Mouse (Mus musculus): Measurements from ENCODE around the gene Malrd1. TPM values are rescaled to one million over a fixed set of nuclear protein-coding genes. Genes with fewer than 3 reads are reported as not detected.

The Malrd1 gene
- polyA plus RNA-seq, 1 experiment from 2014 or later: not detected

- Histone ChIP-seq H3K9me3 (replicated peaks) (no peaks in the 10 kb centered on the region), H3K27ac (no peak overlapping the region), H3K4me1 (replicated peaks) (no peaks in the 10 kb centered on the region), H3K4me3 (no peak overlapping the region), H3K9ac (no peak overlapping the region), H3K4me2 (no peak overlapping the region), H3K36me3 (no peaks in the 10 kb centered on the region), H3K27me3 (no peaks in the 10 kb centered on the region)
- ATAC-seq (replicated peaks; ENCODE audit: insufficient number of reproducible peaks, insufficient read depth, low FRiP score, low read depth): no peak
- WGBS: 64% methylated on average over 2 of the region's 2 CpGs
Observed at GRCm38 (mm10) chr2:16210016-16210415, 683.7 kb downstream of the Malrd1 start.

- no peak overlapping the region for H3K4me2 ChIP-seq
- H3K9ac ChIP-seq: no peak overlapping the region
- no peak for ATAC-seq (replicated peaks; ENCODE audit: insufficient number of reproducible peaks, insufficient read depth, low FRiP score, low read depth)
- H3K9me3 ChIP-seq (replicated peaks): no peaks in the 10 kb centered on the region
- no peaks in the 10 kb centered on the region for H3K36me3 ChIP-seq
- H3K4me3 ChIP-seq: no peak overlapping the region
- H3K27ac ChIP-seq: no peak overlapping the region
- no peaks in the 10 kb centered on the region for H3K27me3 ChIP-seq
- H3K4me1 ChIP-seq (replicated peaks): no peaks in the 10 kb centered on the region
Observed at GRCm38 (mm10) chr2:16212752-16213151, 686.5 kb downstream of the Malrd1 start.

GRCm38 (mm10) chr2:16214111-16214510, 687.8 kb downstream of the Malrd1 start:
- Histone ChIP-seq H3K4me2 (no peak overlapping the region), H3K4me3 (no peak overlapping the region), H3K9ac (no peak overlapping the region), H3K27me3 (no peaks in the 10 kb centered on the region), H3K4me1 (replicated peaks) (no peaks in the 10 kb centered on the region), H3K9me3 (replicated peaks) (no peaks in the 10 kb centered on the region), H3K27ac (no peak overlapping the region), H3K36me3 (no peaks in the 10 kb centered on the region)
- WGBS: 78% methylated on average over 3 of the region's 3 CpGs
- ATAC-seq (replicated peaks; ENCODE audit: insufficient number of reproducible peaks, insufficient read depth, low FRiP score, low read depth): no peak

GRCm38 (mm10) chr2:16228187-16228832, 702.0 kb downstream of the Malrd1 start:
- H3K4me3 ChIP-seq: no peak overlapping the region
- H3K27me3 ChIP-seq: no peaks in the 10 kb centered on the region
- ATAC-seq (replicated peaks; ENCODE audit: insufficient number of reproducible peaks, insufficient read depth, low FRiP score, low read depth): no peak
- 79% methylated on average over 1 of the region's 1 CpGs for WGBS
- H3K27ac ChIP-seq: no peak overlapping the region
- H3K4me2 ChIP-seq: no peak overlapping the region
- no peaks in the 10 kb centered on the region for H3K36me3 ChIP-seq
- H3K4me1 ChIP-seq (replicated peaks): no peaks in the 10 kb centered on the region
- no peak overlapping the region for H3K9ac ChIP-seq
- H3K9me3 ChIP-seq (replicated peaks): no peaks in the 10 kb centered on the region

- Histone ChIP-seq H3K9ac (no peak overlapping the region), H3K4me3 (no peak overlapping the region), H3K27ac (no peak overlapping the region), H3K4me1 (replicated peaks) (no peaks in the 10 kb centered on the region), H3K4me2 (no peak overlapping the region), H3K36me3 (no peaks in the 10 kb centered on the region), H3K9me3 (replicated peaks) (no peaks in the 10 kb centered on the region), H3K27me3 (no peaks in the 10 kb centered on the region)
- 78% methylated on average over 1 of the region's 1 CpGs for WGBS
- ATAC-seq (replicated peaks; ENCODE audit: insufficient number of reproducible peaks, insufficient read depth, low FRiP score, low read depth): no peak
Observed at GRCm38 (mm10) chr2:16240861-16241260, 714.6 kb downstream of the Malrd1 start.

- Histone ChIP-seq H3K36me3 (no peaks in the 10 kb centered on the region), H3K27ac (no peak overlapping the region), H3K4me2 (no peak overlapping the region), H3K4me1 (replicated peaks) (no peaks in the 10 kb centered on the region), H3K27me3 (no peaks in the 10 kb centered on the region), H3K9ac (no peak overlapping the region), H3K9me3 (replicated peaks) (no peaks in the 10 kb centered on the region), H3K4me3 (no peak overlapping the region)
- no peak for ATAC-seq (replicated peaks; ENCODE audit: insufficient number of reproducible peaks, insufficient read depth, low FRiP score, low read depth)
- WGBS: 74% methylated on average over 2 of the region's 2 CpGs
Observed at GRCm38 (mm10) chr2:16243097-16243496, 716.8 kb downstream of the Malrd1 start.

GRCm38 (mm10) chr2:16248861-16249260, 722.6 kb downstream of the Malrd1 start:
- no peak overlapping the region for H3K4me2 ChIP-seq
- no peaks in the 10 kb centered on the region for H3K9me3 ChIP-seq (replicated peaks)
- no peak for ATAC-seq (replicated peaks; ENCODE audit: insufficient number of reproducible peaks, insufficient read depth, low FRiP score, low read depth)
- WGBS: 47% methylated on average over 3 of the region's 3 CpGs
- no peaks in the 10 kb centered on the region for H3K27me3 ChIP-seq
- H3K9ac ChIP-seq: no peak overlapping the region
- no peak overlapping the region for H3K27ac ChIP-seq
- H3K4me3 ChIP-seq: no peak overlapping the region
- H3K36me3 ChIP-seq: no peaks in the 10 kb centered on the region
- no peaks in the 10 kb centered on the region for H3K4me1 ChIP-seq (replicated peaks)

- Histone ChIP-seq H3K9ac (no peak overlapping the region), H3K9me3 (replicated peaks) (no peaks in the 10 kb centered on the region), H3K36me3 (no peaks in the 10 kb centered on the region), H3K4me2 (no peak overlapping the region), H3K27me3 (no peaks in the 10 kb centered on the region), H3K27ac (no peak overlapping the region), H3K4me3 (no peak overlapping the region), H3K4me1 (replicated peaks) (no peaks in the 10 kb centered on the region)
- no peak for ATAC-seq (replicated peaks; ENCODE audit: insufficient number of reproducible peaks, insufficient read depth, low FRiP score, low read depth)
- 54% methylated on average over 1 of the region's 1 CpGs for WGBS
Observed at GRCm38 (mm10) chr2:16252274-16252673, 726.0 kb downstream of the Malrd1 start.

All from heart, embryonic 15.5 days (tissue).